Mouse (Mus musculus): Measurements from ENCODE around the gene Adprh. TPM values are rescaled to one million over a fixed set of nuclear protein-coding genes. Genes with fewer than 3 reads are reported as not detected.

The Adprh gene
- polyA plus RNA-seq, 1 experiment from 2014 or later: 29.4 TPM

DNA sequence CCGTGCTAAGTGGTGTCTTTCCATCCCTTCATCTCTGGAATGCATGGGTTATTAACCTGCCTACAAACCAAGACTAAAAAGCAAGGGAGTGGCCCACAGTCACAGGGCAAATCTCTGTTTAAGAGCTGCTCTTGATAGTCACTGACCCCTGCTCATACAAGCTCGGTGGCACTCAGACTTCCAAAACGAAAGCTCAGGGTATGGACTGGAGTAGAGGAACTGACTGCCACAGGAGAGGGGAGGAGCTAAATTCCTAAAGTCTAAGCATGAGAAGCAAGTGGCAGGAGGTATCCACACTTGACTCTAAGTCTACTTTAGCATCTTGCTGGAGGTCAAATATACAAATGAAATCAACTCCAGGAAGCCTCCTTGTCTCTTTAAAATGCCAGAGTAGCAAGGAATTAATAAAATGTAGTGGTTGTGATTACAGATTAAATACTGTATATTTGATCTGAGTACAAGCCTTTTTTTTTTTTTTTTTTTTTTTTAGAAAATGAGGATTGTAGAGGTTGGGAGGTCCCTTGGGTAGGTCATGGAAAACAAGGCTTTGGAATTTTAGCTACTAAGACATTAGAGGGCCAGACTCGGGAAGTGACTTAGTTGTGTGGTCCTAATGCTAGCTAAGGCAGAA, 23.3 kb upstream of the Adprh start:
- Histone ChIP-seq H3K4me1 (replicated peaks) (peaks cover 49% of the 10 kb centered on the region), H3K27ac (replicated peaks) (no peak overlapping the region)
- no peak for ATAC-seq (ENCODE audit: insufficient read depth)

DNA sequence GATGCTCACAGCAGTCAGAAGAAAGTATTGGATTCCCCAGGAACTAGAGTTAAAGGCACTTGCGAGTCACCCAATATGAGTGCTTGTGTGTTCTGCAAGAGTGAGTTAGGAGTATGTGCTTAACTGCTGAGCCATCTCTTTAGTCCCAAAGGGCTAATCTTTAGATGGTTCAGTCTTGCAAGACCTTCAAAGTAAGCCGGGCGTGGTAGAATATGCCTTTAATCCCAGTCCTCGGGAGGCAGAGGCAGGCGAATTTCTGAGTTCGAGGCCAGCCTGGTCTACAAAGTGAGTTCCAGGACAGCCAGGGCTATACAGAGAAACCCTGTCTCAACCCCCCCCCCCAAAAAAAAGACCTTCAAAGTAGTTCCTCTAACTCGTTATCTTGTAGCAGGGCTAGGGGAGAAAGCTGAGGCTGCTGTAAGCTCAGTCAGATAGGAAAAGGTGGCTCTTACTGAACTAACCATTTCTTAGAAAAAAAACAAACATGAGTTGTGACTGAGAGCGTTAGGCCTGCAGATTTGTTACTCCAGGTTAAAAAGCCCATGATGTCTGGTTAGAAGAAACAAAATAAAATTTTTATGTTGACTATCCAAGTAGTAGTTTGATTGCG, 22.3 kb upstream of the Adprh start:
- ATAC-seq (ENCODE audit: insufficient read depth): no peak
- WGBS (ENCODE audit: insufficient replicate concordance): 57% methylated on average over 9 of the region's 9 CpGs
- peaks cover 45% of the 10 kb centered on the region for H3K4me1 ChIP-seq (replicated peaks)

More for the DNA sequence above, 23.3 kb upstream of the Adprh start:
- H3K9ac ChIP-seq: peak overlapping the region; percentile 51; the same call in 1 of the 2 replicates
- 32% methylated on average over 4 of the region's 4 CpGs for WGBS (ENCODE audit: insufficient replicate concordance)
- no peaks in the 10 kb centered on the region for H3K27me3 ChIP-seq
- peak overlapping the region; percentile 59; the same call in 1 of the 2 replicates for H3K4me3 ChIP-seq (replicated peaks)
- no peaks in the 10 kb centered on the region for H3K36me3 ChIP-seq (replicated peaks)
- H3K9me3 ChIP-seq (replicated peaks): no peaks in the 10 kb centered on the region
- peak overlapping the region; percentile 88 for H3K4me2 ChIP-seq

DNA sequence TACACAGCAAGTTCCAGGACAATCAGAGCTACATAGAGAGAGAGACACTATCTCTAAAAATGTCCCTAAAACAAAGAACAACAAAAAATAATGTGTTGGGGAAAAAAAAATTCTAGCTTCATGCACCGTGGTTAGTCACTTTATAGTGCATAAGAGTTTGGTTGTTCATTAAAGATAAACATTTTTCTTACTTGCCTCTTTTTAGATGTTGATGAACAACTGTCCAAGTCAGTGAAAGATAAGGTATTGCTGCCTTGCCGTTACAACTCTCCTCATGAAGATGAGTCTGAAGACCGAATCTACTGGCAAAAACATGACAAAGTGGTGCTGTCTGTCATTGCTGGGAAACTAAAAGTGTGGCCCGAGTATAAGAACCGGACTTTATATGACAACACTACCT, 21.2 kb upstream of the Adprh start:
- WGBS (ENCODE audit: insufficient replicate concordance): 29% methylated on average over 5 of the region's 5 CpGs
- no peak for ATAC-seq (ENCODE audit: insufficient read depth)
- H3K4me1 ChIP-seq (replicated peaks): peaks cover 48% of the 10 kb centered on the region
- H3K4me2 ChIP-seq: no peak overlapping the region
- H3K9me3 ChIP-seq (replicated peaks): no peaks in the 10 kb centered on the region
- H3K9ac ChIP-seq: no peak overlapping the region
- no peak overlapping the region for H3K27ac ChIP-seq (replicated peaks)
- no peaks in the 10 kb centered on the region for H3K36me3 ChIP-seq (replicated peaks)
- no peaks in the 10 kb centered on the region for H3K27me3 ChIP-seq
- no peak overlapping the region for H3K4me3 ChIP-seq (replicated peaks)

More for the DNA sequence above, 22.3 kb upstream of the Adprh start:
- H3K9ac ChIP-seq: no peak overlapping the region
- H3K9me3 ChIP-seq (replicated peaks): no peaks in the 10 kb centered on the region
- H3K36me3 ChIP-seq (replicated peaks): no peaks in the 10 kb centered on the region
- H3K27ac ChIP-seq (replicated peaks): no peak overlapping the region
- H3K4me2 ChIP-seq: no peak overlapping the region
- no peaks in the 10 kb centered on the region for H3K27me3 ChIP-seq
- H3K4me3 ChIP-seq (replicated peaks): no peak overlapping the region

DNA sequence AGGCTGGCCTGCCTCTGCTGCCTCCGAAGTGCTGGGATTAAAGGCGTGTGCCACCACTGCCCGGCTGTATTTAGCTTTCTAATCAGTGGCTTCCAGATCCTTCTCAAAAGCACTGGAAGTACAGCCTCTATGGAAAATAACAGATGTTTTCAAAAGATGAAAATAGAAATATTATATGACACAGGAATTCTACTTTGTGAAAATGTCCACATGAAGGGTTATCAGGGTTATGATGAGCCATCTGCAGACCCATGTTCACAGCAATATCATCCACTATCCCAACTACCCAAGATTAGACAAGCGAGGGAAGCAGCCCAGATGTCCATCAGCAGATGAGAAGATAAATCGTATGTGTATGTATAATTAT, 20.0 kb upstream of the Adprh start:
- H3K9ac ChIP-seq: no peak overlapping the region
- 31% methylated on average over 5 of the region's 5 CpGs for WGBS (ENCODE audit: insufficient replicate concordance)
- no peaks in the 10 kb centered on the region for H3K9me3 ChIP-seq (replicated peaks)
- H3K27ac ChIP-seq (replicated peaks): no peak overlapping the region
- no peaks in the 10 kb centered on the region for H3K36me3 ChIP-seq (replicated peaks)
- no peak overlapping the region for H3K4me3 ChIP-seq (replicated peaks)
- H3K4me1 ChIP-seq (replicated peaks): peaks cover 60% of the 10 kb centered on the region
- ATAC-seq (ENCODE audit: insufficient read depth): peak; percentile 61
- H3K27me3 ChIP-seq: no peaks in the 10 kb centered on the region
- H3K4me2 ChIP-seq: no peak overlapping the region

DNA sequence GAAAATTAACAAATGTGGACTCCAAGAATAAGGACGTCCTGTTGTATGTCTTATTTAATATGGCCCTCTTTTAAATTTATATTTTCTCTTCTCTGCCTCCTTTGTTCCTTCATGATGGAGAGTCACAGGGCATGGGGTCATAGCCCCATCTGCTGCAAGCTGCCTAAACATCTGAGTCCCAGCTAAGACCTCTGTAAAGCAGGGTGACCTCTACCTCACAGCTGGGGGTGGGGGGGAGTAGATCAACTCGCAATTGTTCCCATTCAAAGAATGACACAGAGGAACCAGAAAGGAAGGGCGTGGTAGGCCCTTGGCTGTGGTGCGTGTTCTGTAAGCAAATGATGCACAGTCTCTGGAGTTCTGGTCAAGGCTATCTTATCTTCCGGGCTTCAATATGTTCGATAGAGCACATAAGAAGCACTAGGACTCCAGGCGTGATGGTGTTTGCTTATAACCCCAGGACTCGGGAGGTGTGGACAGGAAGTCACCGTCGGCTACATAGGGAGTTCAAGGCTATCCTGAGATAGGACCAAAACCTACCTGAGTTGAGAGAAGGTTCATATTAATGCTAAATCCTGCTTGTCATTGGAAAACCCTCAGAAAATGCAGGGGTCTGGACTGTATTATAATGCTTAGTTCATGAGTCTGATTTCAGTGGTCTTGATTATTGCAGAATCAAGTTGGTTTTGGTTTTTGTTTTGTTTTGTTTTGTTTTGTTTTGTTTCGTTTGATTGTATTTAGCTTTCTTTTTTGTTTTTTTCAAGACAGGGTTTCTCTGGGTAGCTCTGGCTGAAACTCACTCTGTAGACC, 19.4 kb upstream of the Adprh start:
- no peaks in the 10 kb centered on the region for H3K36me3 ChIP-seq (replicated peaks)
- ATAC-seq (ENCODE audit: insufficient read depth): no peak
- no peak overlapping the region; the same call in 1 of the 2 replicates for H3K4me2 ChIP-seq
- no peak overlapping the region for H3K9ac ChIP-seq
- 32% methylated on average over 11 of the region's 11 CpGs for WGBS (ENCODE audit: insufficient replicate concordance)
- no peak overlapping the region for H3K27ac ChIP-seq (replicated peaks)
- H3K9me3 ChIP-seq (replicated peaks): no peaks in the 10 kb centered on the region
- H3K4me1 ChIP-seq (replicated peaks): peaks cover 61% of the 10 kb centered on the region
- H3K4me3 ChIP-seq (replicated peaks): no peak overlapping the region
- no peaks in the 10 kb centered on the region for H3K27me3 ChIP-seq

DNA sequence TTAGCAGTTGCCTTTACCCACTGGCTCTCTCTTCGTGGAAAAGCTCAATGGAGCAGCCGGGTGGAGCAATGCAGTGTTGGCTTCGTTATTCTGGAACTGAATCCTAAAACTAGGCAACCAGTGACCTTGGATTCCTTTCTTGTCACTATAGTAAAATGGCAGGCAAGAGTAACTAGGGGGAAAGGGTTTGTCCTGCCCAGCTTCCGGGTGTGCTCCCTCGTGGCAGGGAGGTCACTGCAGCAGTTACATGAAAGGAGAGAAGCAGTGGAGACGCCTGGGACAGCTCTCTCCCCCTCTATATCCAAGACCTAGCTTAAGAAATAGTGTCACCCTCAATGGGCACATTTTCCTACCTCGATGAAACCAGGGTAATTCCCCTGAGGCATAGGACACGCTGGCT, 16.9 kb upstream of the Adprh start:
- Histone ChIP-seq H3K4me2 (no peak overlapping the region), H3K9me3 (replicated peaks) (no peaks in the 10 kb centered on the region), H3K4me3 (replicated peaks) (no peak overlapping the region), H3K27ac (replicated peaks) (no peak overlapping the region), H3K9ac (no peak overlapping the region), H3K27me3 (no peaks in the 10 kb centered on the region), H3K36me3 (replicated peaks) (no peaks in the 10 kb centered on the region), H3K4me1 (replicated peaks) (peaks cover 47% of the 10 kb centered on the region)
- WGBS (ENCODE audit: insufficient replicate concordance): 73% methylated on average over 8 of the region's 8 CpGs
- ATAC-seq (ENCODE audit: insufficient read depth): no peak

DNA sequence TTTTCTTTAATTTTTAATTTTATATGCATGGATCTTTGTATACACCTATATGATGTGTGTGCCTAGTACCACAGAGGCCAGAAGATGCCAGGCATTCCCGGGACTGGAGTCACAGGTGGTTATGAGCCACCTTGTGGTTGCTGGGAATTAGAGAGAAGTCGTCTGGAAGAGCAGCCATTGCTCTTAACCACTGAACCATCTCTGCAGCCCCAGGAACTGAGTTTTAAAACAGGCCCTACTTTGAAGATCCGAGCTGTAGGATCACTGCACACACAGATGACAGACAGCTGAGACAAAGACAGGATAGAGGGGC, 16.2 kb upstream of the Adprh start:
- 20% methylated on average over 3 of the region's 3 CpGs for WGBS (ENCODE audit: insufficient replicate concordance)
- H3K9me3 ChIP-seq (replicated peaks): no peaks in the 10 kb centered on the region
- H3K27me3 ChIP-seq: no peaks in the 10 kb centered on the region
- H3K9ac ChIP-seq: no peak overlapping the region
- no peak overlapping the region for H3K4me2 ChIP-seq
- no peak overlapping the region for H3K4me3 ChIP-seq (replicated peaks)
- H3K4me1 ChIP-seq (replicated peaks): peaks cover 43% of the 10 kb centered on the region
- H3K27ac ChIP-seq (replicated peaks): no peak overlapping the region
- no peaks in the 10 kb centered on the region for H3K36me3 ChIP-seq (replicated peaks)
- ATAC-seq (ENCODE audit: insufficient read depth): no peak

DNA sequence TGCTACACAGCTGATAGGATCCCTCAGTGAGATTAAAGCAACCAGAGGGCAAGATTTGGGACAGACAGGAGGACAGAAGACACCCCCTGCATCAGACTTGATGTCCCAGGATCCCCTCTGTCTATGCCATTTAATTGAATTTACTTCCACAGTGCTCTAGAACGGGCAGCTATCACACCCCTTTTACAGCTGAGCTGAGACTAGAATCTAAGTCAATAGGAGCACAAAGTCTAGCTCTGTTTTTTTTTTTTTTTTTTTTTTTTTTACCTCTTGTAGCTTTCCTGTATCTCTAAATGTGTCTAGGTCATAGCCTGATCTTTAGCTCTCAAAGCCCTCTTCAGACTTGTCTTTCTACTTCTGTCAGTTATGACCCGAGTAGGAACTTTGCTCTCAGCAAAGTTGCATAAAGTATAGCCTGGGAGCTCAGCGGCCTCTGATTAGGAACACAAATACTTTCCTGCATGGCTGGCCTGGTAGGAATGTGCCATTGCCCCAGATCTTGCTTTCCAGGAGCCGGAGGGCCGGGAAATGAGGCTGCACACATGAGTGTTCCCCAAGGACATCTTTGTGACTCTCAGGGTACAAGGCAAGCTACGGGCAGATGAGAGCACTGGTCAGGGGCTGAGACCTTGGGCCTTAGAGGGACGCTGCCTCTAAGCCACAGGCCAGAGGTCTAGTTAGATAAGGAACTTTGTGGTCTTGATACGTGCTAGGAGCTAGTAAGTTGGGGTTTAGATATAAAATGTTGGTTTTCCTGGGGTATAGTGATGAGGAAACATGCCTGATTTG, 15.6 kb upstream of the Adprh start:
- H3K36me3 ChIP-seq (replicated peaks): no peaks in the 10 kb centered on the region
- WGBS (ENCODE audit: insufficient replicate concordance): 40% methylated on average over 8 of the region's 8 CpGs
- H3K4me2 ChIP-seq: no peak overlapping the region
- H3K4me3 ChIP-seq (replicated peaks): no peak overlapping the region
- no peak overlapping the region for H3K9ac ChIP-seq
- no peaks in the 10 kb centered on the region for H3K27me3 ChIP-seq
- no peaks in the 10 kb centered on the region for H3K9me3 ChIP-seq (replicated peaks)
- peaks cover 38% of the 10 kb centered on the region for H3K4me1 ChIP-seq (replicated peaks)
- ATAC-seq (ENCODE audit: insufficient read depth): no peak
- no peak overlapping the region for H3K27ac ChIP-seq (replicated peaks)

DNA sequence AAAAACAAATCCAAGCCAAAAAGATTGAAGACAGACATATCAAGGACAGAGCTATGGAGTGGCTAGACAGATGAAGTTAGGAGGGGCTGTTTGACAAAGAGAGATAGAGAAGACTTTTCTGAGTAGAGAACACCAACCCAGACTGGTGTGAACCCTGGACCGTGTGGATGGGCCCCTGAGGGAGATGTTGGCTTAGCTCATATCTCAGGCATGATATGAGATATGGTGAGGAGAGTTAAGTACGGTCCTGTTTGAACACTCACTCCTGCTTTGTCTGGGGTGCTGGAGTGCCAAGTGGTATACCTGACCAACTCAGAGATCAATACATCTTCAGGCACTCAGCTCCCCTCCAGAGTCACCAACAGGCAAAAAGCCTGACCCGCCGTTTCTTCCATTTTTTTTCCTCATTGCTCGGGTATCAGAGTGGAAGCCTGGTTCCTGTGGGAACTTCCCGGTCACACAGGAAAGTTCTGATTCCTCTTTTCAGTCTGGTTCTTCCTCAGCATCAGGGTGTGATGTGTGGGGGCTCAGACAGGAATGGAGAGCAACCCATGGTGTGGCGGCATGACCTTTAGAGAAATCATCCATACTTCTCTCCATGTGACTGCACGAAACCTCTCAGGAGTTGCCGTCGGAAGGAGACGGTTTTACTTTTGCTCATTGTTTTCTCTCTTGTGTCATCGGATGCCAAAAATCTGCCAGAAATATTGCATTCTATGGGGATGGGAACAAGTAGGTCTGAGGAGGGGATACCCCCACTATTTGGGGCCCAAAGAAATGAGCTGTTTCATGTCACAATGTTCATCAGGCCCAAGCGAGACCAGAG, 14.8 kb upstream of the Adprh start:
- Histone ChIP-seq H3K4me3 (replicated peaks) (no peak overlapping the region), H3K9me3 (replicated peaks) (no peaks in the 10 kb centered on the region), H3K27ac (replicated peaks) (no peak overlapping the region), H3K9ac (no peak overlapping the region), H3K4me2 (no peak overlapping the region), H3K27me3 (no peaks in the 10 kb centered on the region), H3K36me3 (replicated peaks) (no peaks in the 10 kb centered on the region), H3K4me1 (replicated peaks) (peaks cover 31% of the 10 kb centered on the region)
- ATAC-seq (ENCODE audit: insufficient read depth): no peak
- WGBS (ENCODE audit: insufficient replicate concordance): 65% methylated on average over 13 of the region's 13 CpGs

DNA sequence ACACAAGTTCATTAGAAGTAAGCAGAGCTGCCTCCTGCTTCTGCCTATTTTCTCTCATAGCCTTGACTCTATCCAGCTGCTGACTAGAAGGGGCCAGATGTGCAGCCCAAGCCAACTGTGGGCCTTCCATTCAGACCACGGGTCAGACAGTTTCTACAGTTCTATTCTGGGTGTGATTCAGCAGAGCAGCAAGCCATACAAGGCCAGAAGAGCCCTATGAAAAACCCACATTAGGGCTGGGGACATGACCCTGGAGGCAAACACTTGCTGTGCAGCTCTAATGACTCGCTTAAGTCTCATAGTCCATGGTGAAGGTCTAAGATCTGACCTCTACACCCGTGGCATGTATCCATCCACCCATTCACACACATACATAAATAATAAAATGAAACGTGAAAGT, 13.6 kb upstream of the Adprh start:
- H3K4me1 ChIP-seq (replicated peaks): peaks cover 23% of the 10 kb centered on the region
- no peak overlapping the region for H3K27ac ChIP-seq (replicated peaks)
- H3K4me3 ChIP-seq (replicated peaks): no peak overlapping the region
- no peak overlapping the region for H3K9ac ChIP-seq
- no peaks in the 10 kb centered on the region for H3K27me3 ChIP-seq
- ATAC-seq (ENCODE audit: insufficient read depth): no peak
- H3K9me3 ChIP-seq (replicated peaks): no peaks in the 10 kb centered on the region
- WGBS (ENCODE audit: insufficient replicate concordance): 62% methylated on average over 4 of the region's 4 CpGs
- no peaks in the 10 kb centered on the region for H3K36me3 ChIP-seq (replicated peaks)
- no peak overlapping the region for H3K4me2 ChIP-seq

Measured in liver, embryonic 15.5 days (tissue).